Mouse (Mus musculus) limb, embryonic 12.5 days (tissue): ENCODE results near the gene Ripk4. TPM values are rescaled to one million over a fixed set of nuclear protein-coding genes. Genes with fewer than 3 reads are reported as not detected.

Experiments
- ATAC-seq: fragments of 200-750 bp; cut with Nextera tagmentation; 2 replicates; pipeline ENCODE4 v1.8.0; 2017; ENCODE audit warnings: low read depth, moderate TSS enrichment; ENCODE audit not compliant: insufficient number of reproducible peaks, insufficient read depth, low FRiP score, low TSS enrichment
- H3K27ac ChIP-seq: fragments of 300-500 bp; sonication (generic); 2 replicates; pipeline ENCODE4 v1.5.1; 2016; ENCODE audit warnings: mild to moderate bottlenecking, moderate library complexity
- H3K27me3 ChIP-seq: fragments of 300-500 bp; sonication (generic); 2 replicates; pipeline ENCODE4 v1.6.1; 2016; ENCODE audit warnings: mild to moderate bottlenecking, moderate library complexity
- H3K36me3 ChIP-seq: fragments of 300-500 bp; sonication (generic); 2 replicates; pipeline ENCODE4 v1.6.1; 2016; ENCODE audit warnings: mild to moderate bottlenecking, moderate library complexity
- H3K4me1 ChIP-seq: fragments of 300-500 bp; sonication (generic); replicated peaks from 2 replicates; pipeline ENCODE4 v1.6.1; 2016
- H3K4me2 ChIP-seq: fragments of 300-500 bp; sonication (generic); 2 replicates; pipeline ENCODE4 v1.6.1; 2016; ENCODE audit warnings: mild to moderate bottlenecking, moderate library complexity
- H3K4me3 ChIP-seq: fragments of 300-500 bp; sonication (generic); replicated peaks from 2 replicates; pipeline ENCODE4 v1.5.1; 2016; ENCODE audit warnings: mild to moderate bottlenecking
- H3K9ac ChIP-seq: fragments of 300-500 bp; sonication (generic); replicated peaks from 2 replicates; pipeline ENCODE4 v1.6.1; 2016; ENCODE audit warnings: mild to moderate bottlenecking, moderate library complexity
- H3K9me3 ChIP-seq: fragments of 300-500 bp; sonication (generic); 2 replicates; pipeline ENCODE4 v1.6.1; 2016; ENCODE audit warnings: mild to moderate bottlenecking, moderate library complexity
- WGBS: fragments of 180-500 bp; shearing (Covaris S2); methylation state at CpG from one replicate; pipeline ENCODE4 v1.1.7; 2016; 5-methylcytosine and 5-hydroxymethylcytosine counted together
- polyA plus RNA-seq: library from polyadenylated mRNA; unstranded; fragments of >200 nt; fragmentation: Nextera tagmentation; extraction: Ambion mirVana; gene quantifications from 2 replicates; pipeline ENCODE4 v1.2.1, GENCODE M21; 2016

Gene Ripk4
- polyA plus RNA-seq = 5.2 and 6.8 TPM in 2 replicates

- H3K27me3 ChIP-seq = peaks cover 67% of the 10 kb centered on the region
- H3K36me3 ChIP-seq = no peaks in the 10 kb centered on the region
- no peaks in the 10 kb centered on the region for H3K9me3 ChIP-seq
- peak within 1 kb of the TSS; percentile 79 for H3K4me2 ChIP-seq
- under 1% methylated on average over 88 of the region's 88 CpGs for WGBS
- peak; percentile 76 for ATAC-seq
- no peak within 1 kb of the TSS for H3K27ac ChIP-seq
- peak within 1 kb of the TSS; percentile 47 for H3K4me3 ChIP-seq
- 0 out of 2 replicates have a peak within 1 kb of the TSS, but pooled peaks have one; percentile 18 for H3K9ac ChIP-seq
- peaks cover 14% of the 10 kb centered on the region for H3K4me1 ChIP-seq
These were observed at the start of gene Ripk4 for GRCm38 (mm10) chr16:97763061-97763989. TSS of gene Ripk4 (minus strand) at chr16:97763787.

GRCm38 (mm10) chr16:97808881-97809280, 45.3 kb upstream of the Ripk4 start:
- Histone ChIP-seq H3K36me3 (peaks cover 98% of the 10 kb centered on the region), H3K4me1 (no peaks in the 10 kb centered on the region), H3K4me3 (no peak overlapping the region), H3K27ac (no peak overlapping the region), H3K9me3 (no peaks in the 10 kb centered on the region), H3K4me2 (no peak overlapping the region), H3K27me3 (no peaks in the 10 kb centered on the region), H3K9ac (no peak overlapping the region)
- ATAC-seq = no peak
- 94% methylated on average over 3 of the region's 3 CpGs for WGBS

GRCm38 (mm10) chr16:97805646-97806045, 42.1 kb upstream of the Ripk4 start:
- Histone ChIP-seq H3K27me3 (no peaks in the 10 kb centered on the region), H3K9ac (no peak overlapping the region), H3K4me2 (no peak overlapping the region), H3K27ac (no peak overlapping the region), H3K36me3 (peaks cover 89% of the 10 kb centered on the region), H3K4me3 (no peak overlapping the region), H3K9me3 (no peaks in the 10 kb centered on the region), H3K4me1 (no peaks in the 10 kb centered on the region)
- 94% methylated on average over 3 of the region's 3 CpGs for WGBS
- ATAC-seq = no peak

GRCm38 (mm10) chr16:97804680-97805547, 41.3 kb upstream of the Ripk4 start:
- no peak for ATAC-seq
- H3K27ac ChIP-seq = no peak overlapping the region
- no peak overlapping the region for H3K4me3 ChIP-seq
- H3K27me3 ChIP-seq = no peaks in the 10 kb centered on the region
- 76% methylated on average over 7 of the region's 7 CpGs for WGBS
- H3K9ac ChIP-seq = no peak overlapping the region
- H3K9me3 ChIP-seq = no peaks in the 10 kb centered on the region
- no peaks in the 10 kb centered on the region for H3K4me1 ChIP-seq
- H3K4me2 ChIP-seq = no peak overlapping the region
- peaks cover 89% of the 10 kb centered on the region for H3K36me3 ChIP-seq

- 93% methylated on average over 7 of the region's 7 CpGs for WGBS
- H3K4me1 ChIP-seq = no peaks in the 10 kb centered on the region
- H3K4me3 ChIP-seq = no peak overlapping the region
- H3K27me3 ChIP-seq = no peaks in the 10 kb centered on the region
- H3K4me2 ChIP-seq = no peak overlapping the region
- no peaks in the 10 kb centered on the region for H3K9me3 ChIP-seq
- no peak overlapping the region for H3K9ac ChIP-seq
- peaks cover 88% of the 10 kb centered on the region for H3K36me3 ChIP-seq
- no peak for ATAC-seq
- H3K27ac ChIP-seq = no peak overlapping the region
These were observed 34.6 kb upstream of the Ripk4 start for GRCm38 (mm10) chr16:97797950-97798869.

GRCm38 (mm10) chr16:97797212-97797611, 33.6 kb upstream of the Ripk4 start:
- no peak for ATAC-seq
- 95% methylated on average over 3 of the region's 3 CpGs for WGBS
- H3K27me3 ChIP-seq = no peaks in the 10 kb centered on the region
- H3K4me1 ChIP-seq = no peaks in the 10 kb centered on the region
- no peaks in the 10 kb centered on the region for H3K9me3 ChIP-seq
- H3K9ac ChIP-seq = no peak overlapping the region
- H3K4me3 ChIP-seq = no peak overlapping the region
- peaks cover 89% of the 10 kb centered on the region for H3K36me3 ChIP-seq
- H3K27ac ChIP-seq = no peak overlapping the region
- H3K4me2 ChIP-seq = no peak overlapping the region

- H3K27me3 ChIP-seq = no peaks in the 10 kb centered on the region
- 95% methylated on average over 6 of the region's 6 CpGs for WGBS
- peaks cover 68% of the 10 kb centered on the region for H3K36me3 ChIP-seq
- ATAC-seq = no peak
- H3K9ac ChIP-seq = no peak overlapping the region
- H3K9me3 ChIP-seq = no peaks in the 10 kb centered on the region
- H3K27ac ChIP-seq = no peak overlapping the region
- H3K4me2 ChIP-seq = no peak overlapping the region
- no peaks in the 10 kb centered on the region for H3K4me1 ChIP-seq
- H3K4me3 ChIP-seq = no peak overlapping the region
These were observed 30.7 kb upstream of the Ripk4 start for GRCm38 (mm10) chr16:97794256-97794655.

GRCm38 (mm10) chr16:97783057-97783456, 19.5 kb upstream of the Ripk4 start:
- H3K4me2 ChIP-seq = no peak overlapping the region
- H3K4me3 ChIP-seq = no peak overlapping the region
- peaks cover 4% of the 10 kb centered on the region for H3K4me1 ChIP-seq
- no peaks in the 10 kb centered on the region for H3K9me3 ChIP-seq
- WGBS = 82% methylated on average over 5 of the region's 5 CpGs
- no peak for ATAC-seq
- no peak overlapping the region for H3K9ac ChIP-seq
- H3K27ac ChIP-seq = no peak overlapping the region
- H3K36me3 ChIP-seq = no peaks in the 10 kb centered on the region
- no peaks in the 10 kb centered on the region for H3K27me3 ChIP-seq

GRCm38 (mm10) chr16:97778353-97779025, 14.9 kb upstream of the Ripk4 start:
- H3K4me1 ChIP-seq = peaks cover 4% of the 10 kb centered on the region
- H3K27ac ChIP-seq = no peak overlapping the region
- no peaks in the 10 kb centered on the region for H3K36me3 ChIP-seq
- ATAC-seq = peak; percentile 47; the same call in 1 of the 2 replicates
- H3K4me3 ChIP-seq = 0 out of 2 replicates have a peak overlapping the region, but pooled peaks have one; percentile 13
- no peaks in the 10 kb centered on the region for H3K9me3 ChIP-seq
- H3K9ac ChIP-seq = no peak overlapping the region
- H3K27me3 ChIP-seq = no peaks in the 10 kb centered on the region
- peak overlapping the region; percentile 48 for H3K4me2 ChIP-seq
- WGBS = 38% methylated on average over 15 of the region's 15 CpGs

GRCm38 (mm10) chr16:97766501-97766900, 2.9 kb upstream of the Ripk4 start:
- no peak overlapping the region for H3K27ac ChIP-seq
- H3K36me3 ChIP-seq = no peaks in the 10 kb centered on the region
- peaks cover 14% of the 10 kb centered on the region for H3K4me1 ChIP-seq
- no peak overlapping the region for H3K4me3 ChIP-seq
- WGBS = 31% methylated on average over 3 of the region's 3 CpGs
- no peak overlapping the region for H3K9ac ChIP-seq
- H3K9me3 ChIP-seq = no peaks in the 10 kb centered on the region
- no peak overlapping the region for H3K4me2 ChIP-seq
- H3K27me3 ChIP-seq = peaks cover 57% of the 10 kb centered on the region
- no peak for ATAC-seq
